Mouse (Mus musculus): ENCODE results near the gene Eif2ak3.

- no peak for TF ChIP-seq CTCF (IDR thresholded peaks at IDR 0.05; ENCODE audit: low read depth, low read length)
- no peak for TF ChIP-seq POLR2A (IDR thresholded peaks at IDR 0.05; ENCODE audit: borderline replicate concordance, low read depth, low read length)
Measured at GRCm38 (mm10) chr6:70837297-70837696, 7.0 kb upstream of the Eif2ak3 start.

Measured in bone marrow macrophage, adult 2 months (primary cell).